Mouse (Mus musculus) spleen, adult 2 months (tissue): Measurements from ENCODE around the gene Gm11232. TPM values are rescaled to one million over a fixed set of nuclear protein-coding genes. Genes with fewer than 3 reads are reported as not detected.

ENCODE experiments used
- DNase-seq, 2 experiments: peaks; one replicate each; pipeline versions ENCODE4 v3.0.0 to v3.0.0-alpha.2; 2012 to 2021; ENCODE audit warnings: low spot score in 2 of 2, low read depth in 1 of 2
- H3K27ac ChIP-seq: fragments of 200-500 bp; 2 replicates; pipeline ENCODE4 v1.5.1; 2012; ENCODE audit warnings: low read length, inconsistent platforms; ENCODE audit not compliant: insufficient read depth
- H3K27me3 ChIP-seq: fragments of 200-500 bp; 2 replicates; pipeline ENCODE4 v1.6.1; 2012; ENCODE audit warnings: mild to moderate bottlenecking, moderate library complexity, low read length, inconsistent platforms; ENCODE audit not compliant: control insufficient read depth, insufficient read depth
- H3K36me3 ChIP-seq: fragments of 200-500 bp; 2 replicates; pipeline ENCODE4 v1.6.1; 2012; ENCODE audit warnings: mild to moderate bottlenecking, low read length, inconsistent platforms; ENCODE audit not compliant: control insufficient read depth, insufficient read depth
- H3K4me1 ChIP-seq: fragments of 200-500 bp; 2 replicates; pipeline ENCODE4 v1.6.1; 2011; ENCODE audit warnings: inconsistent platforms; ENCODE audit not compliant: control insufficient read depth, insufficient read depth, insufficient read length
- H3K4me3 ChIP-seq: fragments of 200-500 bp; 2 replicates; pipeline ENCODE4 v1.5.1; 2011; ENCODE audit warnings: mild to moderate bottlenecking, inconsistent platforms; ENCODE audit not compliant: insufficient read depth, insufficient read length; ENCODE audit errors: extremely low read depth
- CTCF ChIP-seq: fragments of 200-500 bp; IDR thresholded peaks from 2 replicates; pipeline ENCODE4 v1.5.1; 2011; ENCODE audit warnings: mild to moderate bottlenecking, inconsistent platforms; ENCODE audit not compliant: insufficient read depth, insufficient read length, insufficient replicate concordance; ENCODE audit errors: extremely low read depth
- POLR2A ChIP-seq: fragments of 200-500 bp; IDR thresholded peaks from 2 replicates; pipeline ENCODE4 v1.6.1; 2011; ENCODE audit warnings: low read depth, low read length, inconsistent platforms
- WGBS: fragments of 180-500 bp; shearing (Covaris S2); methylation state at CpG from one replicate; pipeline ENCODE4 v1.1.7; 2018; 5-methylcytosine and 5-hydroxymethylcytosine counted together
- polyA plus RNA-seq: library from polyadenylated mRNA; depleted of rRNA; stranded (reverse); fragments of >200 nt; gene quantifications from 2 replicates; pipeline ENCODE4 v1.2.3, GENCODE M21; 2012

Gm11232 gene
- polyA plus RNA-seq, 1 experiment = 0.12 TPM

GRCm38 (mm10) chr4:71729401-71729800 lies 28.4 kb downstream of the Gm11232 start:
- TF ChIP-seq CTCF (no peak), POLR2A (no peak)
- Histone ChIP-seq H3K4me1 (no peaks in the 10 kb centered on the region), H3K4me3 (no peak overlapping the region), H3K27me3 (no peaks in the 10 kb centered on the region), H3K36me3 (no peaks in the 10 kb centered on the region), H3K27ac (no peak overlapping the region)
- DNase-seq = no peak

GRCm38 (mm10) chr4:71727611-71728010 lies 30.2 kb downstream of the Gm11232 start:
- no peaks in the 10 kb centered on the region for H3K27me3 ChIP-seq
- no peak overlapping the region for H3K4me3 ChIP-seq
- WGBS = 71% methylated on average over 2 of the region's 2 CpGs
- TF ChIP-seq CTCF (no peak), POLR2A (no peak)
- H3K36me3 ChIP-seq = no peaks in the 10 kb centered on the region
- H3K27ac ChIP-seq = no peak overlapping the region
- no peak for DNase-seq
- H3K4me1 ChIP-seq = no peaks in the 10 kb centered on the region

DNA sequence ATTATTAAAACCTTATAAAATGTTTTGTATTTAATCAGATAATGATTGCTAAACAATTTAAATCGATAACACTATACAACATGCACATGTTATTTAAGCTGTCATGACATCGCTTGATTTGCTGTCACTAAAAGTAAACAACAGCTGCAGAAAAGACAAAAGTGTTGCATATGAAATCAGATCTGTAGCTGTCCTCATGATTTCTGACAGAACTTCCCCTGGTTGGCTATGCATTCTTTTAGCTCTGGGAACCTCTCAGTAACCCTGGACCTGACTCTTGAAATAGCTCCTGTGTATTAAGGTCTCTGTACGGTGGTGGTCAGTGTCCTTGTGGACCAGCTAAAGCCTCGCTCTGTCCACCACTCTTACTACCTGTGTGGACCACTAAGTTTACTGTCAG lies 30.7 kb downstream of the Gm11232 start:
- no peaks in the 10 kb centered on the region for H3K4me1 ChIP-seq
- TF ChIP-seq CTCF (no peak), POLR2A (no peak)
- DNase-seq = no peak
- H3K27me3 ChIP-seq = no peaks in the 10 kb centered on the region
- no peak overlapping the region for H3K4me3 ChIP-seq
- H3K36me3 ChIP-seq = no peaks in the 10 kb centered on the region
- H3K27ac ChIP-seq = no peak overlapping the region
- 87% methylated on average over 4 of the region's 4 CpGs for WGBS

GRCm38 (mm10) chr4:71725889-71726288 lies 31.9 kb downstream of the Gm11232 start:
- Histone ChIP-seq H3K27ac (no peak overlapping the region), H3K36me3 (no peaks in the 10 kb centered on the region), H3K4me3 (no peak overlapping the region), H3K27me3 (no peaks in the 10 kb centered on the region), H3K4me1 (no peaks in the 10 kb centered on the region)
- DNase-seq = no peak
- 67% methylated on average over 2 of the region's 2 CpGs for WGBS
- TF ChIP-seq POLR2A (no peak), CTCF (no peak)
